Mouse (Mus musculus) yolk sac, embryonic 10.5 days (tissue): Measurements from ENCODE around the gene Ang2.
"Not testable (repeated sequence)": the region's sequence is repeated elsewhere in the genome, so short reads cannot be mapped to it uniquely, and the experiment has no call there.

ENCODE experiments used
- DNase-seq: peaks from one replicate; pipeline ENCODE4 v3.0.0-alpha.2; 2017; ENCODE audit warnings: low spot score

Ang2 gene

DNA sequence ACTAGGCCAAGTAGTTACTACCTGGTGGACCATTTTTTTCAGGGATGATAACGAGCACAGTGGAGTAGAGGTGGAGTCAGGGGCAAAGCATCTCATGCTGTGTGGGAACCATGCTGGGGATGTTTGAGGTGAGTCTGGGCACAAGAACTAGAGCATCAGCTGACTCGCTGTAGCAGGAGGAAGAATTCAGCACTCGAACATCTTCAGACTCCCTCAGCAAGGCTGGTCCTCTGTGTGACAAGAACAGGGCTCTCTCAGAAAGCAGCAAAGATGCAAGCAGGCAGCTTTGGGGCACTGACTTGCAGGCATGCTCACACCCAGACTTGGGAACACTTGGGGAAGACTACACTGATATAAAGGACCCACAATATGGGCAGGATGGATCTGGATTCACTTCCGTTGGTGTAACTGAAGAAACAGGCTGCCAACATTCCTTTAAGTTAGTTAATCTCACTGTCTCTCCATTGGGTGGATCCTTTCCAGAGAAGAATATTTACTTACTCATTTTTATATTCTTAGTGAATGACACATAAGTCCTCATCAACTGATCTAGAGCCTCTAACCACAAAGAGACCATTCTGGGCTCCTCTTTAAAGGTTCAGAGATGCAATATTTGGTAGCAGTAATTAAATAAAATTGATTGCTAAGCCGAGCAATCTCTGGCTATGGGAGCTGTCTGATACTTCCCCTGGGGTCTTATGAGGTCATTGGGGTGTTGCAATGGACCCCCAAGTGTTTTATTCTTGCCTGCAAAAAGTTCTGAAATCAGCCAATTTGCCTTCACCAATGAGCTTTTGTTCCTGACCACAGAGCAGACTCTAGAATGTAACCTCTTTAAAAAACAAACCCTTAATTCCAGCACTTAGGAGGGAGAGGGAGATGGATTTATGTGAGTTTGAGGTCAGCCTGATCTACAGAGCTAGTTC lies at the start of gene Ang2:
TSS of gene Ang2 (minus strand) at position 51 of the 926 bp plus-strand sequence.
- no peak for DNase-seq

DNA sequence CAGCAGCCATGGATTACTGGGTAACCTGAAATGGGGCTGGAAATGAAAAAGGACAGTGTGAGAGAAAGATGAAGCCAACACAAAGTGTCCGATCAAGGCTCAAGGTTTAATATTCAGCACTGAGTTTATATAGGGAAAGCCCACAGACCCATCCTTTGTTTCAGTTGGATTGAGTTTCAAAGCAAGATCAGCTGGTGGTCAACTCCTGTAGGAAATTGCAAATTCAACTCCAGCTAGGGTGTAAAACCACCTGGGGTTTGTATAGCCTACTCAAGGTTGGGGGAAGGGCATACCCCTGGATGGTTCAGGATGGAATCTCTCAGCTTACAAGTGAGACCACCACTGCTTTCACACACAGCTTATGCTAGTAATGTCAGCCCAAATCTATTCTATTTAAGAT lies 48.8 kb upstream of the Ang2 start:
- DNase-seq = no peak

DNA sequence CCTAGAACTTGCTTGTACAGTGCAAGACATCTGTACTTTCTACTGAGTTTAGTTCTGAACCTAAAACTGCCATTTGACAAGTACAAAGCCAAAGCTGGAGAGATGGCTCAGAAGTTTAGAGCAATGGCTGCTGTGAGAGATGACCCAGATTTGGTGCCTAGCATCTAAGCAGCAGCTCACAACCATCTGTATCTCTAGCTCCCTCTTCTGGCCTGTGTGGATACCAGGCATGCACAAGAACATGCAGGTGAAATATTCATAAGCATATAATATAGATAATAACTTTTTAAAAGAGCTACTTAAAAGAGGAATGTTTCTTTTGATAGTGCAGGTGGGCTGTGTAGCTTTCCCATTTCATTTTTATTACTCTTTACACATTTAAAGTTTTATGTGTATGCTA lies 42.0 kb upstream of the Ang2 start:
- DNase-seq = no peak

DNA sequence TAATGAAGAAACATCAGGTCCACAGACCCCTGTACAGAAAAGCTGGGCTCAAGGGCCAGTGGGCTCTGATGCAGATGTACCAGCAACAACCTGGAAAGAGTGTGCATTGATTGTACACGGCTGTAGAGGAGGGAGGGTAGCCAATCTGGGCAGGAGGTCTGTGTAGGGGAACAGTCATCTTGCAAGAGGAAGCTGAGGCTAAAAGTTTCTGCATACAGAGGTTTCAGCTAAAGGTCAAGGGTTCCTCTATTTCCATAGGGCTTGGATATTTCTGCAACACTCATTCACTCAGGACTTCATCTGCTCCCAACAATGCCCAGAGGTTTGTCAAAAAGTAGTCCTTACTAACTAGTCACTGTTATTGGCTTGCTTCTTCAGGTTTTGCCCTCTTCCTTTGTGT lies 38.5 kb upstream of the Ang2 start:
- DNase-seq = not testable (repeated sequence)

DNA sequence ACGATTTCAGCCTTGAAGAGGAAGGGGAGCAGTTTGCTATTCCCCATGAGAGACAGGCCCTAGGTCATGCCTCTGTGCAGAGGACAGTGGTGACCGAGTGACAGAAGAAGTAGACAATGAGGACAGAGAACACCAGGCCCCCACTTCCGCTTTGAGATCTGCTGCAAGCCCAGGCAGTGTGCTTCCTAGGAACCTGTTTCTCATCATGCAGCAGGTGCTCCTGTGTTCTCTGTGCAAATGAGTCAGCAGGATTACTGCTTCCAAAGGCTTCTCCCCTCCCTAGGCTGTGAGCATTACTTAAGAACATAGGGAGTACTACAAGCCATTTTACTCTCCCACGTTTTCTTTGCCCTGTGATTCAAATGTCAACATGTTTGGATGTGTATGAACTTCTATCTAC lies 30.7 kb upstream of the Ang2 start:
- DNase-seq = not testable (repeated sequence)

DNA sequence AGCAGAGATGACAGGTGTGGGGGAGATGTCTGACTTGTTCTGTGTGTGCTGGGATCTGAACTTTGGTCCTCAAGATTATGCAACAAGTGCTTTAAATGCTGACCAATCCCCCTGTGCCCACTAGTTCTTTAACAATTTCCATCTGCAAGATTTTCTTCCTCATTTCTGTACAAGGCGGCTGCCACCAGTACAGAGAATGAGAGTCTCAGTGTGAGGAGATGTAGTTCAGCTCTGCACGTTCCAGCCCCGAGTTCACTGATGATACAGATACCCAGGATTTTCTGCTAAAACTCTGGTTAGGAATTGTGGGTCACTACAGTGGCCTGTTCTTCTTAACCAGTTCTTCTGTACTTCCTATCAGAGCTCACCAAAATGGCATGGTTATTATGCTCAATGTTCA lies 21.1 kb upstream of the Ang2 start:
- DNase-seq = not testable (repeated sequence)

DNA sequence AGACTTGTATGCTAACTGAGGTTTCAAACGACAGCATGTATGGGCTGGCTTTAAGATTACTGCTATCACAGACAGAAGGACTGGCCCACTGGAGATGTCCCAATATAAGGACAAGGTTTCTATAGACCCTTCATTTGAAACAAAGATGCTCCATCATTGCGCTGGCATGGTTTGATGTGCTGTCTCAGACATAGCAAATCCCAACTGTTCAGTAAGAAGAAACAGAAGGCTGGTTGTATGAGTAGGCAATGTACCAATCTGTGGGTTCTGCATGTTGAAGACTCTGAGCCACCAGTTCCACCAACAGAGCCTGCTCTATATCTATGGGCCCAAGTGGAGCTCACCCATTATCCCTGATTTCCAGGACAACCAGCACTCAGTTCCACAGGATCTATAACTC lies 4.2 kb upstream of the Ang2 start, which contains the start of gene Ear14:
TSS of gene Ear14 (plus strand) at position 277 of the 400 bp plus-strand sequence.
- no peak for DNase-seq

DNA sequence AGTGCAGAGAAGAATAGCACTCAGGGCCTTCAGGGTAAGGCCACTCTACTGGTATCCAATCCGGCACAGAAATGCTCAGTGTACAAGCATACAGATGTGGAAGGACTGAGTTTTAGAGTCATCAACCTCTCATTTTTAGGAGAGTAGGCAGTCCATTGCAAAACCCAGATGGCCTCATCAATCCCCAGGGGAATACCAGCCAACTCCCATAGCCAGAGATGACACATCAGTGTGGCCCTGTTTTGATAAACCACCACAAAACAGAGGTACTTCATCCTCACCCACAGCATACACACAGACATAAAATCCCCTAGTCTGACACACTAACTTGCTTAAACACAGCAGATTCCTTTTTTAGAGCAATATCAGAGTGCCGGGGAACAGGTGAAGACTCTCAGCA lies 1.5 kb upstream of the Ang2 start:
- no peak for DNase-seq

DNA sequence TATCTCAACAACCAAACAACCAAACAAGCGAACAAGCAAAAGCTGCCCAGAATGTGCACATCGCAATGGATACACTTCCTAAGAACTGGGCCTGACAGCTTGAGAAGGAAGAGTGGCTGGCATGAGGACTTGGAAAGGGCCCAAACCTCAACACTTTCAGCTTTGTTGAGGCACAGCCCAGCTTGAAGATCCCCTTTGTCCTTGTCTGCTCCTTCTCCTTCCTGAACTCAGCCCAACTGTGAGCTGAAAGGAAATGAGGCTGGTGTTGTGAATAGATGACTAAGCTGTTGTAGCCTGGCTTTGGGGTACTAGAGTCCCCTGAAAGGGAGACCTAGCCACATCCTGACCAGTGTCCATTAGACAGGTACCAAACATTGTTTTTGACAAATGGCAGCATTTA lies 1.1 kb upstream of the Ang2 start:
- DNase-seq = no peak

DNA sequence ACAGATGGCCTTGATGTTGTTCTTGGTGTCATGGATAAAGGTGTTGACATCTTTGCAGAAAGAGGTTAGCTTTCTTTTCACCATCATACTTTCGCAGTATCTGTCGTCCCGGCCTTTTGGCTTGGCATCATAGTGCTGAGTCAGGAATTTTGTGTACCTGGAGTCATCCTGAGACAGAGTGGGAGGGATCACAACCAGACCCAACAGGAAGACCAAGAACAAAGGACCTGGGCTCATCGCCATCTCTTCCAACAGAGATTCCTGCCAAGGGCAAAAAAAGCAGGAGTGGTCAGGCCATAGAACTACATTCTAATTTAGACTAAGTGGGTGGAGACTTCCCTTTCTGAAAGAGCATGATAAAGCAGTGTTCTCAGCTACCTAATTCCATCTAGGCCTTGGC lies 3.3 kb downstream of the Ang2 start:
- DNase-seq = no peak

DNA sequence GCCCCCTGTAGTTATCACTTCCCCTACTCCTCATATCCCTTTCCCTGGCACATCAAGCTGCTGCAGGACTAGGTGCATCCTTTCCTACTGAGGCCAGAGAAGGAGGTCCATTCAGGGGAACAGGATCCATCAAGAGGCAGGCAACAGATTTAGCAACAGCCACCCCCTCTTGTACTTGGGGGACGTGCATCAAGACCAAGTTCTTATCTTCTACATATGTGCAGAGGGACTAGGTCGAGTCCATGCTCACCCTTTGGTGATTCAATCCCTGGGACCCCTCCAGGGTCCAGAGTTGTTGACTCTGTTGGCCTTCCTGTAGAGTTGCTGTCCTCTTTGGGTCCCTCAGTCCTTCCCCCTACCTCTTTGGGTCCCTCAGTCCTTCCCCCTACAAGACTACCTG lies 17.9 kb downstream of the Ang2 start:
- not testable (repeated sequence) for DNase-seq

DNA sequence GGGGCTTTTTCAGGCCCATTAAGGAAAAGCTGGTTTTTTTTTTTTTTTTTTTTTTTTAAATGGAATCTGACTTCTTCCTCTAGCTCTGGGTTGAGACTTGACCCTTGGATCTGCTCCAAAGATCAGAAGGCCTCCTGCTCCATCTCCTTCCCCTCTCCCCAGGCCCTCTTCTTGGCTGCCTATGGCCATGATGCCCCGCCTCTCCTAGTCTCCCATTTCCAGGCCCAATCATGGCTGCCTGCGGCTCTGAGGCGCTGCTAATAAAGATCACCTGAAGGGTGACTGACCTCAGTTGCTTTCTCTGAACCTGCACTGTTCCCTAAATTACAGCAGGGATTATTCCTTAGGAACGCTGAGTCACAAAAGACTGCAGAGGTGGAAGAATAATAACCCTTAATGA lies 25.1 kb downstream of the Ang2 start:
- no peak for DNase-seq

DNA sequence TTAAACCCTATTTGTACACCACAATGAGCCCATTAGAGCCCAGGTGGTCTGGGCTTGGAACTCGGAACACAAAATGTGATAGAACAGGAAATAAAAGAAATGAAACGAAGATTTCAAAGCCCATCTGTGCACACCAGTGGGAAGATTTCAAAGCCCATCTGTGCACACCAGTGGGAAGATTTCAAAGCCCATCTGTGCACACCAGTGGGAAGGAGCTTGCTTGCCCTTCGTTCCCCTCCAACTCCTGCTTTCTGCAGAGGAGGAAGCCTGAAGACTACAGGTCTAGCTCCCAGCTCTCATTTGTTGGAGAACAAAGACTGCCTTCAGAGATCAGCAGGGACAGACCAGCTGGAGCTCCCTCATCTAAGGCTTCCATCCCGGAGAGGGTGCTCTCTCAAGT lies 26.0 kb downstream of the Ang2 start:
- not testable (repeated sequence) for DNase-seq

DNA sequence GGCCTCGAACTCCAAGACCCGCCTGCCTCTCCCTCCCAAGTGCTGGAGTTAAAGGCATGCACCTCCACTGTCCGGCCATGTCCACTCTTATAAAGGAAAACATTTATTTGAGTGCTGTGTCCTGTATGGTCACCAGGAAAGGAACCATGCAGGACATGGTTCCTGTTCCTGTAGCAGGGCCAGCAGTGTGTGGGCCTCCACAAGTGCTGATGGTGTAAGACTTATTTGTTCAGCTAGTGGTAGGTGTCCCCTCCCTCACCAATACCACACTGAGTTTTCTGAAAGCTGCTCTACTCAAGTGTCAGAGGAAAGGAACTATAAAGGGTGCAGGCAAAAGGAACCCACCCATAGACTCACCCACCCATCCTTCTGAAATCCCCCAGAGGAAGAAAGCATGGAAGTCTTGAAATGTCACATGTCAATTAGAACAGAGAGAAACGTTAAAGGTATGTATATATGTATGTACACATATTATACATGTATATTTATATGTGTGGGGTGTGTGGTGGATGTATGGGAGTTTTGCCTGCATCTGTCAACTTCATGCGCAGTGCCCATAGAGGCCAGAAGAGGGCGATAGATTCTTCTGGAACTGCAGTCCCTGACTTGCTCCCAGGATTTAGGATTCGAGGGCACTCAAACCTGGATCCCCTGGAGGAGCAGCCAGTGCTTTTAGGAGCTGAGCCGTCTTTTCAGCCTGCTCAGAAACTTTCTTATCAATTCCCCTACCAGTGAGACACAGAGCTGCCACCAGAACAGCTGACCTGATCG lies 26.7 kb downstream of the Ang2 start:
- DNase-seq = peak; percentile 36

DNA sequence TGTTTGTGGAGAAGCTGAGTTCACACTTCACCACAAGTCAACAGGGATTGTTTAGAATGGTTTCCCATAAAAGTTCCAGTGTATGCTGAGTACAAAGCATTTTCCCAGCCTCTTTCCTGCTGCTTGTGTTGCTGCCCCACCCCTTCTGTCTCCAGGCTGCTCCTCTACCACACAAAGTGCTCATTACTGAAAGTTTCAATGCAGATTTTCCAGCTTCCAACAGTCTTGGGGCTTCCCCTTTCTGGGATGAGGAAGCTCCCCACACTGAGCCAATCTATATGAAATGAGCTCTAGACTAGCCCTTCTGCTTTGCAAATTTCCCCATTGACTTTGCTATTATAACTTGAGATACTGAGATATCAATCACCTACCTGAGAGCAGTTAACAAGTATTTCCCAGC lies 32.9 kb downstream of the Ang2 start:
- no peak for DNase-seq

DNA sequence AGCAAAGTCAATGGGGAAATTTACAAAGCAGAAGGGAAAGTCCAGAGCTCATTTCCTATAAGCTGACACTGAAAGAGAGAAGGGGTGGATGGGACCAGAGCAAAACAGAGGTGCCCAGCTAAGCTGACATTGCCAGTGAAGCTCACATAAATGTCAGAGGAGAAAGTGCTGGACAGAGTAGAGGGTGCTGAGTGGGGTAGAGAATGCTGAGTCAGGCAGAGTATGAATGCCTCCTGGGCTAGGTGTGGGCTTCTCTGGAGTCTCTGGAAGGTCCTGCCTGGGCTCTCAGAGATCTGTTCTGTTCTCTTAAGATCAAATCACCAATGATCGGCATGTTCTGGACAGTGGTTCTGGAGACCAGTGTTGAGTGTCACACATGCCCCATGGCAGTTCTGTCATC lies 33.5 kb downstream of the Ang2 start:
- no peak for DNase-seq

DNA sequence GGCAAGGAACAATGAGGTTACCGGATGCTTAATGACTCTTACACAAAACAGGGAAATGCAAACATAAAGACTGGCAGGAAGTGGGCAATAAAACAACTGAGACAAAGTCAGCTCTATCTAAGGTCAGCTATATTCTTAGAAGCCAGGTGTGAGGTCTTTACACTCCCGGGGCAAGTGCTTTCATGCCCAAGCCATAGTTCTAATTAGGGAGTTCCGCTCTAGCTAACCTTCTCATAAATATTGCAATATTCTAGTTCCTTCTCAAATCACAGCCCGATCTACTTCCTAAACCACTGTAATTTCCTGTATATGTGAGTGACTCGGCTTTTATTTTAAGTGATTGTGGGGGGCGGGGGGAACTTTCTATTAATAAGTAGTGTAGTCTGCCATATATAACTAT lies 35.6 kb downstream of the Ang2 start:
- not testable (repeated sequence) for DNase-seq

DNA sequence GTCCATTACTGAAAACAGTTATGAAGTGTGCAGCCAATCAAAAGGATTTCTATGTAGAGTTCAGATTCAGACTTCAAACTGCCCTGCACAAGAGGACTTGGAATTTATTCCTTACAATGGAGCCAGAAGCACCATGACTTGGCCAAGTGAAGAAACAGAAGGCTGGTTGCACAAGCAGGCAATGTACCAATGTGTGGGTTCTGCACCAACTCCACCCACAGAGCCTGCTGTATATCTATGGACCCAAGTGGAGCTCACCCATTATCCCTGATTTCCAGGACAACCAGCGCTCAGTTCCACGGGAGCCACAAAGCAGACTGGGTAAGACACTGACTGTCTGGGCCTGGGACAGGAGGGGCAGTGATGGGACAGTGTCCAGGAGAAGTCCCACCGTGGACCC lies 37.0 kb downstream of the Ang2 start, which contains the start of gene Rnase2b:
TSS of gene Rnase2b (plus strand) at position 285 of the 400 bp plus-strand sequence.
- DNase-seq = not testable (repeated sequence)

DNA sequence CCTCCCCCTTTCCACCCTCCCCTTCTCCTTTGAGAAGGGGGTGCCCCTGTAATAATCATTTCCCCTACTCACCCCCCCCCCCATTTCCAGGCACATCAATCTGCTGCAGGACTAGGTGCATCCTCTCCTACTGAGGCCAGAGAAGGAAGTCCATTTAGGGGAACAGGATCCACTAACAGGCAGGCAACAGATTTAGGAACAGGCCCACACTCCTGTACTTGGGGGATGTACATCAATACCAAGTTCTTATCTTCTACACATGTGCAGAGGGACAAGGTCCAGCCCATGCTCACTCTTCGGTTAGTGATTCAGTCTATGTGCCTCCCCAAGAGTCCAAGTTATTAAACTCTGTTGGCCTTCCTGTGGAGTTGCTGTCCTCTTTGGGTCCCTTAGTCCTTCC lies 41.9 kb downstream of the Ang2 start:
- DNase-seq = no peak

DNA sequence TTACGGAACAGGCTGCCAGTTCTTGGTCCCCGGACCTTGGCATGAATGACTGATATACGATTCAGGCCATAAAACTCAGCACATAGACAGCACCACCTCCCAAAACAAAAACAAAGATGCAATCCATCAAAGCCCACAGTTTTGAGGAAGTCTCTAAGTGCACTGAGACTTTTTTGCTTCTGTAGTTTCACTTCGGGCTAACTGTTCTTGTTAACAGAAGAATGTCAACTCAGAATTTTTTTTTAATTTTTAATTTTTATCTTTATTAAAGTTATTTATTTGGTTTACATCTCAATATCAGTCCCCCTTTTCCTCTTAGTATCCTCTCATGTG lies 42.2 kb downstream of the Ang2 start:
- no peak for DNase-seq

DNA sequence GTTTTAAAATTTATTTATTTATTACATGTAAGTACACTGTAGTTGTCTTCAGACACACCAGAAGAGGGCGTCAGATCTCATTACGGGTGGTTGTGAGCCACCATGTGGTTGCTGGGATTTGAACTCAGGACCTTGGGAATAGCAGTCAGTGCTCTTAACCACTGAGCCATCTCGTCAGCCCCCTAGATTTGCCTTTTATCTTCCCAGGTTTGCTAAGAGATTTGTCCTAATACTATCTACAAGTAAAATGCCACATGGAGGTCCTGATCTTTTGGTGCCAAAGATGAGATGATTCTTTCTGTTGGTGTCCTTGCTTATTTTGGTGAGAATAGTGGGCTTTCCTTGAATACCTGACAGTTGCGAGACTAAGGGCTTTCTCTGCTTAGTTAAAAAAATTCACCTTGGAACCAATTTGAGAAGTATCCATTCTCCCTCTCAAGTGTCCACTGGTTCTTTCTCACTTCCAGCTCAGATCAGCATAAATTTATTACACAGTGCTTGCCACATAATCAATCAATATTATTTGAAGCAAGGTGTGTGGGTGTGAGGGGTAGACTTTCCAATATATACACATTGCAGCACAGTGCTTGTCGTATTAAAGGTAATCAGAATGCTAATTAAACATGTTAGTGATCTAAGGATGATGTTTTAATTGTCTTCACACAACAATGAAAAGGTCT lies 42.8 kb downstream of the Ang2 start:
- DNase-seq = no peak

DNA sequence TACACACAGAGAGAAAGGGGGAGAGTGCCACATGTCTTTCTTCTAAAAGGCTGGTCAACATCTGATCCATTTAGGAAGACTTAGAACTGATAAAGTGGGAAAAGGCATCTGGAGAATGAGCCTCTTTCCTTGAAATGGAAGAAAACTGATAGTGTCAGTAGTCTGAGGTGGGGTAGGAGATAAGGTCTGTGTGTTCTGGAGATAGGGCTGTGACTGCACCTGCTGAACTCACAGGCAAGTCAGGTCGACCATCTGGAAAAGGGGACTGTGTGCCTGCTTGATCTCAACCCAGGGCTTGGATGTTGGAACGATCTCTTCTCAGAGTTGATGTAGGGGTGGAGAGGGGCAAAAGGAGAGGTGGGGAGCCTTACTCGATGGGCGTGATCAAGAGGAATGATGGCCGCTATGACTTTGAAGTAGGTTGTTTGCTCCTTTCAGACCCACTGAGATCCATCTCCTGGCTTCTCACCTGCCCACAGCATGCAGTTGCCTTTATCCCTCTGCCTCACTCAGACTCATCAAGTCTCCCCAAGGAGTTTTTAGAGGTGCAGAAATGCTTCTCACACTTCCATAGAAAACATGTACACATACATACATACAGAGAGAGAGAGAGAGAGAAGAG lies 46.6 kb downstream of the Ang2 start:
- no peak for DNase-seq
